Mouse (Mus musculus) heart, postnatal 0 days (tissue): ENCODE data around the gene Tceal3.

Source experiments
- CTCF ChIP-seq: IDR thresholded peaks from 2 replicates; pipeline ENCODE4 v1.5.1; 2016; ENCODE audit warnings: antibody characterized with exemption, control low read depth, low read depth
- EP300 ChIP-seq: IDR thresholded peaks from 2 replicates; pipeline ENCODE4 v1.6.1; 2016; ENCODE audit warnings: antibody characterized with exemption, low read depth

- TF ChIP-seq CTCF (no peak), EP300 (no peak)
Measured at GRCm38 (mm10) chrX:136606951-136607350, 16.3 kb downstream of the Tceal3 start.
